9 mouse cellular contexts compared by ENCODE assay signal in the genomic region with DNA sequence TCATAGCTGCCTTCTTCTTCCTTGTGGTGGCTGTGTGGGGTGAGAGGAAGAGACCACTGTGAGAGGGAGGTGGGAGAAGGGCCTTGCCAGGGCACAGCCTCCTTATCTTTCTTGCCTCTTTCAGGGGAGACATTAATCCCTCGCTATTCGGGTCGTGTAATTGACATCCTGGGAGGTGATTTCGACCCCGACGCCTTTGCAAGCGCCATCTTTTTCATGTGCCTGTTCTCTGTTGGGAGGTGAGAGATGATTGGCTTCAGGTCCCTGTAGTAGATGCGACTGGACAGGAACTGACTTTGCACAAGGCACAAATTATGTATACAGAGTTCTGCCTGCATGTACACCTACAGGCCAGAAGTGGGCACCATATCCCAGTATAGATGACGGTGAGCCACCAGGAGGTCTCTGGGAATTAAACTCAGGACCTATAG. TPM values are rescaled to one million over a fixed set of nuclear protein-coding genes. Genes with fewer than 3 reads are reported as not detected.
DNase-seq lines count a peak whose midpoint lies in the region; ATAC-seq and TF ChIP-seq lines count a peak whose summit lies in the region.
"Had no signal": no experiment of that assay in that cellular context is flagged by ENCODE, and none has a peak within 500 bp of the region (broad histone marks: within the 10 kb centered on the region; RNA-seq: fewer than 3 reads in every experiment).

No protein-coding gene starts in this region.

- no peak overlapping the region for H3K4me3 ChIP-seq in forebrain, embryonic 14.5 days (ENCODE audit: low read depth, low read length)
- H3K4me3 ChIP-seq in forebrain, embryonic 15.5 days: no peak overlapping the region
- H3K4me3 ChIP-seq in CH12.LX (replicated peaks in 1 of 3; ENCODE audit: low read depth in 2 of 3, low read length in 2 of 3, poor library complexity in 1 of 3): peak overlapping the region; percentile 80 to 97 (median 96)
- H3K4me3 ChIP-seq in stomach, embryonic 16.5 days (replicated peaks; ENCODE audit: low read length): 0 out of 2 replicates have a peak overlapping the region, but pooled peaks have one; percentile 84

- H3K9me3 ChIP-seq in forebrain, embryonic 14.5 days (replicated peaks; ENCODE audit: control insufficient read depth, low read length): no peaks in the 10 kb centered on the region
- H3K9me3 ChIP-seq in forebrain, embryonic 15.5 days: no peaks in the 10 kb centered on the region
- H3K9me3 ChIP-seq in CH12.LX (replicated peaks; ENCODE audit: low read length): peaks cover 8% of the 10 kb centered on the region
- no peaks in the 10 kb centered on the region; the same call in 1 of the 2 replicates for H3K9me3 ChIP-seq in stomach, embryonic 16.5 days (replicated peaks; ENCODE audit: control insufficient read depth, low read length)

- H3K36me3 ChIP-seq in forebrain, embryonic 14.5 days (ENCODE audit: control insufficient read depth, insufficient read depth, low read length): no peaks in the 10 kb centered on the region
- H3K36me3 ChIP-seq in forebrain, embryonic 15.5 days: no peaks in the 10 kb centered on the region
- peaks cover 46 to 61% of the 10 kb centered on the region in 2 experiments for H3K36me3 ChIP-seq in CH12.LX (replicated peaks in 1 of 2; ENCODE audit: control insufficient read depth in 1 of 2, insufficient read depth in 1 of 2, low read length in 1 of 2)
- H3K36me3 ChIP-seq in stomach, embryonic 16.5 days (ENCODE audit: control insufficient read depth, insufficient read depth, low read length): no peaks in the 10 kb centered on the region

- peak; percentile 41 for TF ChIP-seq RAD21 in CH12.LX (IDR thresholded peaks at IDR 0.05; ENCODE audit: low read depth, low read length)

- in situ Hi-C loops in CH12.LX (cut with MboI; ENCODE audit: low pct_ligation_motif_present, low pct_unique_long_range_greater_than_20kb, low sequenced_read_pairs): no loop called here

- ATAC-seq in forebrain, embryonic 14.5 days: no peak
- no peak for ATAC-seq in forebrain, embryonic 15.5 days (replicated peaks)
- no peak for ATAC-seq in stomach, embryonic 16.5 days (ENCODE audit: insufficient read depth, low FRiP score)

- H3K4me1 ChIP-seq in forebrain, embryonic 14.5 days (ENCODE audit: control insufficient read depth, insufficient read depth, low read length): no peaks in the 10 kb centered on the region
- H3K4me1 ChIP-seq in forebrain, embryonic 15.5 days: peaks cover 11% of the 10 kb centered on the region; the same call in 1 of the 2 replicates
- H3K4me1 ChIP-seq in CH12.LX (ENCODE audit: control insufficient read depth in 1 of 2, insufficient read depth in 2 of 2): peaks cover 13 to 47% of the 10 kb centered on the region in 2 experiments
- peaks cover 8% of the 10 kb centered on the region for H3K4me1 ChIP-seq in stomach, embryonic 16.5 days (ENCODE audit: control insufficient read depth, insufficient read depth, low read length)

- H3K27me3 ChIP-seq in forebrain, embryonic 14.5 days (replicated peaks; ENCODE audit: control insufficient read depth, insufficient read depth, low read length): peaks cover 18% of the 10 kb centered on the region
- peaks cover 27% of the 10 kb centered on the region for H3K27me3 ChIP-seq in forebrain, embryonic 15.5 days
- H3K27me3 ChIP-seq in CH12.LX (replicated peaks): no peaks in the 10 kb centered on the region
- peaks cover 3% of the 10 kb centered on the region for H3K27me3 ChIP-seq in stomach, embryonic 16.5 days (ENCODE audit: control insufficient read depth, insufficient read depth, low read length)

- dilution Hi-C loops in CH12.LX (cut with MboI; ENCODE audit: extremely low pct_ligation_motif_present, extremely low pct_unique_long_range_greater_than_20kb, low sequenced_read_pairs): no loop called here

- DNase-seq in forebrain, embryonic 14.5 days (ENCODE audit: low spot score): peak; percentile 29
- peak; percentile 89 for DNase-seq in CH12.LX (ENCODE audit: extremely low read depth)
- peak; percentile 48 for DNase-seq in embryo, embryonic 11 days
- DNase-seq in induced T-regulatory cell, adult 2 months (ENCODE audit: low read depth): peak; percentile 85
- DNase-seq in lung, postnatal 10 days: peak; percentile 55
- no peak for DNase-seq in adrenal gland, postnatal 25 days

- peak; percentile 70 for TF ChIP-seq POLR2A in CH12.LX (IDR thresholded peaks at IDR 0.05; ENCODE audit: low read depth, low read length)

- no peak overlapping the region for H3K9ac ChIP-seq in forebrain, embryonic 14.5 days (ENCODE audit: low read length)
- H3K9ac ChIP-seq in forebrain, embryonic 15.5 days (replicated peaks): no peak overlapping the region
- H3K9ac ChIP-seq in CH12.LX (ENCODE audit: insufficient read depth, low read depth): peak overlapping the region; percentile 93
- no peak overlapping the region for H3K9ac ChIP-seq in stomach, embryonic 16.5 days (ENCODE audit: low read length)

- WGBS in forebrain, embryonic 14.5 days: 17% methylated on average over 9 of the region's 9 CpGs
- WGBS in forebrain, embryonic 15.5 days: 11% methylated on average over 9 of the region's 9 CpGs
- 22% methylated on average over 9 of the region's 9 CpGs for WGBS in stomach, embryonic 16.5 days

- no peak overlapping the region for H3K27ac ChIP-seq in forebrain, embryonic 14.5 days (ENCODE audit: low read depth, low read length)
- no peak overlapping the region for H3K27ac ChIP-seq in forebrain, embryonic 15.5 days (replicated peaks)
- peak overlapping the region; percentile 85 for H3K27ac ChIP-seq in CH12.LX (ENCODE audit: insufficient read depth, low read depth)
- H3K27ac ChIP-seq in stomach, embryonic 16.5 days (ENCODE audit: low read length): no peak overlapping the region

- H3K4me2 ChIP-seq in forebrain, embryonic 14.5 days (ENCODE audit: low read length): no peak overlapping the region
- H3K4me2 ChIP-seq in forebrain, embryonic 15.5 days (replicated peaks): no peak overlapping the region
- peak overlapping the region; percentile 85 for H3K4me2 ChIP-seq in CH12.LX (ENCODE audit: insufficient read depth, low read depth, poor library complexity, severe bottlenecking)
- peak overlapping the region; percentile 98 for H3K4me2 ChIP-seq in stomach, embryonic 16.5 days (ENCODE audit: low read depth, low read length)

- no peak for TF ChIP-seq EP300 in CH12.LX (IDR thresholded peaks at IDR 0.05; ENCODE audit: low read length)

- H3K79me2 ChIP-seq in CH12.LX (replicated peaks; ENCODE audit: control insufficient read depth, extremely low read depth, insufficient read depth, poor library complexity, severe bottlenecking): peaks cover 31% of the 10 kb centered on the region

- TF ChIP-seq CTCF in CH12.LX (conservative IDR thresholded peaks at IDR 0.05 in 1 of 2, IDR thresholded peaks at IDR 0.05 in 1 of 2; ENCODE audit: low read depth in 2 of 2, low read length in 2 of 2): peak; percentile 59 to 84; a peak in 3 of 4 replicates

TF ChIP-seq in CH12.LX, 34 proteins besides CTCF, POLR2A, EP300 and RAD21 (continues in another document):
- TF ChIP-seq RCOR1 (conservative IDR thresholded peaks at IDR 0.05; ENCODE audit: low read depth, low read length): no peak
- TF ChIP-seq HCFC1 (IDR thresholded peaks at IDR 0.05; ENCODE audit: low read depth, low read length): peak; percentile 31
- no peak for TF ChIP-seq CHD2 (IDR thresholded peaks at IDR 0.05; ENCODE audit: low read length)
- peak; percentile 56 for TF ChIP-seq SMC3 (IDR thresholded peaks at IDR 0.05; ENCODE audit: low read depth, low read length)
- TF ChIP-seq KAT2A (IDR thresholded peaks at IDR 0.05; ENCODE audit: insufficient replicate concordance, low read length): no peak

RNA-seq across cellular contexts. Expression of a gene that starts 2.4 kb away (rescaled TPM):
- polyA plus RNA-seq in forebrain, embryonic 14.5 days (2014; fragmentation: Nextera tagmentation; extraction: Ambion mirVana): 0.28 and 0.61 TPM in 2 replicates
- polyA plus RNA-seq in forebrain, embryonic 15.5 days (2015; fragmentation: Nextera tagmentation; extraction: Ambion mirVana): 1.3 and 1.7 TPM in 2 replicates
- total RNA-seq in CH12.LX (2012; rRNA removed) (110 and 116 TPM in 2 replicates), CH12.LX (2014; rRNA removed) (54.8 and 62.2 TPM in 2 replicates)
- polyA plus RNA-seq in CH12.LX (2012; ENCODE audit: insufficient read length, low read depth): 121 and 124 TPM in 2 replicates
- polyA plus RNA-seq in stomach, embryonic 16.5 days (2015; fragmentation: Nextera tagmentation; extraction: Ambion mirVana): 7.1 and 8.4 TPM in 2 replicates
- total RNA-seq in adrenal gland, postnatal 25 days (2021): 43.1 and 56.6 TPM in 2 replicates

RNA-seq across cellular contexts. Expression of a gene that starts 8.2 kb away (rescaled TPM):
- polyA plus RNA-seq in forebrain, embryonic 14.5 days (2014; fragmentation: Nextera tagmentation; extraction: Ambion mirVana): 1.8 and 2.7 TPM in 2 replicates
- polyA plus RNA-seq in forebrain, embryonic 15.5 days (2015; fragmentation: Nextera tagmentation; extraction: Ambion mirVana): 2.3 and 2.6 TPM in 2 replicates
- total RNA-seq in CH12.LX (2012; rRNA removed): 989 and 1,092 TPM in 2 replicates
- total RNA-seq in CH12.LX (2014; rRNA removed): 846 and 857 TPM in 2 replicates
- polyA plus RNA-seq in CH12.LX (2012; ENCODE audit: insufficient read length, low read depth): 652 and 654 TPM in 2 replicates
- 14.7 and 15.4 TPM in 2 replicates for polyA plus RNA-seq in stomach, embryonic 16.5 days (2015; fragmentation: Nextera tagmentation; extraction: Ambion mirVana)
- 11.7 and 23.5 TPM in 2 replicates for total RNA-seq in adrenal gland, postnatal 25 days (2021)

RNA-seq across cellular contexts. Expression of a gene that starts 18.2 kb away (rescaled TPM):
- 0.58 and 1.0 TPM in 2 replicates for polyA plus RNA-seq in forebrain, embryonic 14.5 days (2014; fragmentation: Nextera tagmentation; extraction: Ambion mirVana)
- 0.73 and 1.1 TPM in 2 replicates for polyA plus RNA-seq in forebrain, embryonic 15.5 days (2015; fragmentation: Nextera tagmentation; extraction: Ambion mirVana)
- total RNA-seq in CH12.LX (2012; rRNA removed): 435 and 547 TPM in 2 replicates
- 156 and 159 TPM in 2 replicates for total RNA-seq in CH12.LX (2014; rRNA removed)
- polyA plus RNA-seq in CH12.LX (2012; ENCODE audit: insufficient read length, low read depth): 192 and 196 TPM in 2 replicates
- polyA plus RNA-seq in stomach, embryonic 16.5 days (2015; fragmentation: Nextera tagmentation; extraction: Ambion mirVana): 7.3 and 7.7 TPM in 2 replicates
- total RNA-seq in adrenal gland, postnatal 25 days (2021): 7.0 and 14.5 TPM in 2 replicates

RNA-seq across cellular contexts. Expression of a gene that starts 18.4 kb away (rescaled TPM):
- polyA plus RNA-seq in forebrain, embryonic 14.5 days (2014; fragmentation: Nextera tagmentation; extraction: Ambion mirVana): 1.1 and 1.2 TPM in 2 replicates
- 1.5 and 1.6 TPM in 2 replicates for polyA plus RNA-seq in forebrain, embryonic 15.5 days (2015; fragmentation: Nextera tagmentation; extraction: Ambion mirVana)
- total RNA-seq in CH12.LX (2012; rRNA removed): 164 and 184 TPM in 2 replicates
- total RNA-seq in CH12.LX (2014; rRNA removed): 90.1 and 102 TPM in 2 replicates
- polyA plus RNA-seq in CH12.LX (2012; ENCODE audit: insufficient read length, low read depth): 157 and 161 TPM in 2 replicates
- 8.7 and 9.1 TPM in 2 replicates for polyA plus RNA-seq in stomach, embryonic 16.5 days (2015; fragmentation: Nextera tagmentation; extraction: Ambion mirVana)
- 14.4 and 20.9 TPM in 2 replicates for total RNA-seq in adrenal gland, postnatal 25 days (2021)

RNA-seq across cellular contexts. Expression of a gene that starts 32.9 kb away (rescaled TPM):
- polyA plus RNA-seq in forebrain, embryonic 14.5 days (2014; fragmentation: Nextera tagmentation; extraction: Ambion mirVana): 0.18 TPM in 1 of 2 replicates, not detected in the other
- 0.20 TPM in 1 of 2 replicates, not detected in the other for polyA plus RNA-seq in forebrain, embryonic 15.5 days (2015; fragmentation: Nextera tagmentation; extraction: Ambion mirVana)
- total RNA-seq in CH12.LX (2012; rRNA removed) (8.4 and 13.7 TPM in 2 replicates), CH12.LX (2014; rRNA removed) (31.9 and 39.7 TPM in 2 replicates)
- 19.9 and 27.2 TPM in 2 replicates for polyA plus RNA-seq in CH12.LX (2012; ENCODE audit: insufficient read length, low read depth)
- 0.37 and 0.39 TPM in 2 replicates for polyA plus RNA-seq in stomach, embryonic 16.5 days (2015; fragmentation: Nextera tagmentation; extraction: Ambion mirVana)
- 0.43 TPM in 1 of 2 replicates, not detected in the other for total RNA-seq in adrenal gland, postnatal 25 days (2021)
- polyA plus RNA-seq: neural tube, embryonic 14.5 days had no signal

Comparison
In these comparisons a context has a peak if more than half of its experiments do, and no peak if none do; other contexts are left out.
1. H3K4me2 ChIP-seq: peak in CH12.LX (single experiment) and stomach, embryonic 16.5 days (single experiment); none in forebrain, embryonic 14.5 days (single experiment) and forebrain, embryonic 15.5 days (single experiment).
2. H3K4me3 ChIP-seq: peak in CH12.LX (3 of 3) and stomach, embryonic 16.5 days (single experiment); none in forebrain, embryonic 14.5 days (single experiment) and forebrain, embryonic 15.5 days (single experiment).
3. RNA of a gene that starts 2.4 kb away (polyA plus RNA-seq): 121 to 124 TPM in CH12.LX; 7.1 to 8.4 TPM in stomach, embryonic 16.5 days, 1.3 to 1.7 TPM in forebrain, embryonic 15.5 days and 0.28 to 0.61 TPM in forebrain, embryonic 14.5 days; every median in the first group is over 10 times any median in the second.
4. RNA of a gene that starts 8.2 kb away (polyA plus RNA-seq): 652 to 654 TPM in CH12.LX; 14.7 to 15.4 TPM in stomach, embryonic 16.5 days, 1.8 to 2.7 TPM in forebrain, embryonic 14.5 days and 2.3 to 2.6 TPM in forebrain, embryonic 15.5 days; every median in the first group is over 10 times any median in the second.
5. RNA of a gene that starts 18.2 kb away (polyA plus RNA-seq): 192 to 196 TPM in CH12.LX; 7.3 to 7.7 TPM in stomach, embryonic 16.5 days, 0.73 to 1.1 TPM in forebrain, embryonic 15.5 days and 0.58 to 1.0 TPM in forebrain, embryonic 14.5 days; every median in the first group is over 10 times any median in the second.